Mouse (Mus musculus): ENCODE measurements around the gene Krtap5-2. TPM values are rescaled to one million over a fixed set of nuclear protein-coding genes. Genes with fewer than 3 reads are reported as not detected.
"Not testable (repeated sequence)": the region's sequence is repeated elsewhere in the genome, so short reads cannot be mapped to it uniquely, and the experiment has no call there.

Krtap5-2 gene
- total RNA-seq (2022): not detected

DNA sequence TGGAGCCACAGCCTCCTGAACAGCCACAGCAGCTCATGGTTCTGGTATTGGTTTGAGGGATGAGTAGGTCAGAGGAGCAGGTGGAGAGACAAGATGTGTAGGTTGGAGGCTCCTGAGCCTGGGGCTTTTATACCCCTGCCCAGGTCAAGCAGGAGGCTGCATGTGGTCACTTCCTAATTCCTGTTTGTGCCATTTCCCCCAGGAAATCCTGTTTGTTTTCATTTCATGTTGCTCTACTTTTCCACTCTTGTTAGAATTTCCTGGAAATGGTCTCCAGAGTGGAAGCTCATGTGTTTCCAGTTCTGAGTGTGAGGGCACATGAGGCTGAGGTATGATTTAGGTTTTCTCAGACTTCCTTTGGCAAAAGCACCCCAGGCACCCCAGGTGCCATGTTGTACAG is at the start of gene Krtap5-2:
TSS of gene Krtap5-2 (minus strand) at position 101 of the 400 bp plus-strand sequence.
- not testable (repeated sequence) for DNase-seq

- no peak for DNase-seq
These were observed 48.7 kb upstream of the Krtap5-2 start for GRCm38 (mm10) chr7:142224518-142224917.

- DNase-seq: not testable (repeated sequence)
These were observed 36.3 kb upstream of the Krtap5-2 start for GRCm38 (mm10) chr7:142212136-142212535.

- DNase-seq: no peak
These were observed 35.8 kb upstream of the Krtap5-2 start, which contains the start of gene Gm7579 for GRCm38 (mm10) chr7:142211559-142211958. Gm7579 (plus strand) TSS chr7:142211859.

GRCm38 (mm10) chr7:142206891-142207290 is 31.1 kb upstream of the Krtap5-2 start:
- DNase-seq: not testable (repeated sequence)

GRCm38 (mm10) chr7:142205488-142205887 is 29.7 kb upstream of the Krtap5-2 start:
- DNase-seq: no peak

- DNase-seq: no peak
These were observed 25.3 kb upstream of the Krtap5-2 start, which contains the start of gene Krtap5-3 for GRCm38 (mm10) chr7:142201064-142201463. Krtap5-3 (plus strand) TSS chr7:142201364.

GRCm38 (mm10) chr7:142198748-142199147 is 22.9 kb upstream of the Krtap5-2 start:
- DNase-seq: no peak

GRCm38 (mm10) chr7:142190289-142190688 is 14.5 kb upstream of the Krtap5-2 start, which contains the start of gene Gm10153:
Gm10153 (minus strand) TSS chr7:142190389.
- no peak for DNase-seq

- no peak for DNase-seq
These were observed 12.4 kb upstream of the Krtap5-2 start for GRCm38 (mm10) chr7:142188156-142188555.

DNA sequence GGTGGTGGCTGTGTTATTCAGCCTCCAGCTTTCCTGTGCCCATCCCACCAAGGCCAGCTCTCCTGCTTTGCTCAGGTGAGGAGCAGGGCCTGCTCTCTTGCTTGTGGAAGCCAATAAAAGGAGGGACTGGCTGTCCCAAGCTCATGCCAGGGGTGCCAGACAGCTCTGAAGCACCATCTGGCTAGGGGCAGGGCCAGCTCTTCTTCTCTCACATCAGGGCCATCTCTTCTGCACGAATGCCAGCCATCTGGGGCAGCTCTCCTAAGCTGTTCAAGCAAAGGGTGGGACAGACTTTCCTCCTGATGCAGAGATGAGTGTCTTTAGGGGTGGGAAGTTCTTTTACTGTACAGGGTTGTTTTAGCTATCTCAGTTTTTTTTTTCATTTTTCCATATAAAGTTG is 5.2 kb upstream of the Krtap5-2 start:
- no peak for DNase-seq

DNA sequence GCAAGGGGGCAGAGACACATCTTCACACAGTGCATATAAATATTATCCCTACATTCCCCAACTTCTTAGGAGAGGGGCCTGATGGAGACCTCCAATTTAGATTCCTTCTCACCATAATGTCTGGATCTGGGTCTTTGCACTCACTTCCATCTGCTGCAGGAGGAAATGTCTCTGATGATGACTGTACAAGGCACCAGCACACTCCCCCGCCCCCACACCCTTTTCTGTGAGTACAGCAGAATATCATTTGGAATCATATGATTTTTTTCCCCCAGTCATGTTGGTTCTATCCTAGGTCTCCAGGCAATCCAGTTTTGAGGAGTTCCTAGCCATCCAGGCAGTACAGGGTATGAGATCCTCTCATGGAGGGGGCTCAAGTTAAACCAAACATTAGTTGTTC is 2.9 kb upstream of the Krtap5-2 start:
- no peak for DNase-seq

DNA sequence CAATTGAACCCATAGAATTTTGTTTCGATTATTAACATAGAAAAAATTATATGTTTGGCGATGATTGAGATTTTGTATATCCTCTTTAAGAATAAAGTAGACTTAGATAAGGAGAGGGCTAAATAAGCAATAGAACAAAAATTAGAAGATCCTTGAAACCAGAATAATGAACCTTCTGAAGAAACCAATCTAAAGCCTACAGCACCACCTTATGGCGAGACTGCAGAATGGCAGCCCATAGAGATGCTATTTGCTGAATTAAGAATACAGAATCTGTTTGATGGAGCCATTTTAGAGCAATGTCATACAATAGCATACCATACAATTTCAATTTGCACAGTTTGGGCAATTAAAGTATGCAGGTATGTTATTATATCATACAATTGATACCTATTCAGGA is 6.0 kb downstream of the Krtap5-2 start:
- no peak for DNase-seq

GRCm38 (mm10) chr7:142165639-142166038 is 10.2 kb downstream of the Krtap5-2 start, which contains the start of gene Gm4553:
Gm4553 (minus strand) TSS chr7:142165739.
- not testable (repeated sequence) for DNase-seq

DNA sequence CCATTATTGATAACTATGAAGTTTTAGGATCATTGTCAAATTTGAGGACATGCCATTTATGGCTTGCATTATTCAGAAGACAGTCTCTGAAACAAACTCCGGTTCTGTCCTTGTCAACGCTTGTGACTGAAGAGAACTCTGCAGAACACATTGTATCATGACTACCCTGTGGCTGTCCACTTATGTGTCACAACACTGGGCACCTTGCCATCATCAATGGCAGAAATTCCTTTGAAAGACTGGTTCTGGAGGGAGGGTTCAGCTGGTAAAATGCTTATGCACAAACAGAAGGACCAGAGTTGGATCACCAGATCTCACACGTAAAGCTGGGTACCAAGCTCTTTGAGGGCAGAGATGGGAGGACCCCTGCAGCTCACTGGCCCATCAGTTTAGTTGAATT is 16.4 kb downstream of the Krtap5-2 start:
- DNase-seq: no peak

- DNase-seq: not testable (repeated sequence)
These were observed 18.8 kb downstream of the Krtap5-2 start, which contains the start of gene Gm29735 for GRCm38 (mm10) chr7:142157013-142157412. Gm29735 (minus strand) TSS chr7:142157113.

DNA sequence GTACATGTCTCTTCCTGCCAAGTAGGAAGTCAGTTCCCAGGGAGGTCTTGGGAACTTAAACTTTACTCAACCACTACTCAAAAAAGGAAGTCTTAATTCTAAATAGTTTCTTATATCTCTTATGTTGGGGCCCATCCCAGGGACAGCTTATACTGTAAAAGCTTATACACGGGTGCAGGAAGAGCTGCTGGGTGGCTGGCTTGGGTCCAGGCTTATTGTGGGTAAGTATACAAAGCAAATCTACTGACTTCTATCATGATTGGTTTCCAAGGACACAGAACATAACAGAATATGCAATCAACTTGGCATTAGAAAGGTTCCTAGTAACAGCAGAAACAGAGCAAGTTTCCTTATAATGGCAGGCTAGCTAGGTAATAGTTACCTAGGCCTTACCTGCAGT is 20.5 kb downstream of the Krtap5-2 start:
- no peak for DNase-seq

DNA sequence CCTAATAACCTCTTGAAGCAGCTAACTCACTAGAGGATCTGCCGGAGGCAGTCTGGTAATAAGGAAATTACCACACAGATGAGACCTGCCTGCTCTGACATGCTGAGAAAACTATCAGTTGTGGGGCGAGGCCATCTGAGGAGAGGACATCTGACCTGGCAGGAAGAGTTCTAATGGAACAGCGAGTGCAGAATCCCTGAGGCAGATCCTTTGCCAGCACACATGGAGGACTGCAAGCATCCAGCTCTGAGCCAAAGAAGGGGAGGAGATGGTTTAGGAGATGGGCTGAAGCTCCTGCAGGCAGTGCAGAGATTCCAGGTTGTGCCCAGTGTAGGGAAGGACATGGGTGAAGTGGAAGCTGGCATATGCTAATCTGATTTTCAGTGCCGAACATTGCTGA is 23.6 kb downstream of the Krtap5-2 start:
- no peak for DNase-seq

GRCm38 (mm10) chr7:142148633-142149032 is 27.2 kb downstream of the Krtap5-2 start:
- no peak for DNase-seq

DNA sequence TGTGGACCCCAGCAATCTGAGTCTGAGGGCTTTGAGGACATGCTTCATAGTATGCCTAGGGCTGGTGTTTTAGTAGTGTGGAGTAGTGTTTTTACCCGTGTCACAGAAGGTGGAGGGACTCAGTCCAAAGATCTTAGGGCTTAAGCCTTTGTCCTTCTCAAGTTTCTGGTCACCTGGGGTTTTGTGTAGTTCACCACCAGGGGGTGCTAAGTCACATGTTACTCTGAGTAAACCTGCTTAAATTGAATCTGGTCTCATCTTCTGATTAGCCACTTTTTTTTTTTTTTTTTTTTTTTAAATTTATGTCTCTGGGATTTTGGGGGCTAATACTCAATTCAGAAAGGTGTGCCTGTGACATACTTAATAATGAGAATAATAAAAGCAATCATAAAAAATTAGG is 29.8 kb downstream of the Krtap5-2 start:
- peak; percentile 5 for DNase-seq

DNA sequence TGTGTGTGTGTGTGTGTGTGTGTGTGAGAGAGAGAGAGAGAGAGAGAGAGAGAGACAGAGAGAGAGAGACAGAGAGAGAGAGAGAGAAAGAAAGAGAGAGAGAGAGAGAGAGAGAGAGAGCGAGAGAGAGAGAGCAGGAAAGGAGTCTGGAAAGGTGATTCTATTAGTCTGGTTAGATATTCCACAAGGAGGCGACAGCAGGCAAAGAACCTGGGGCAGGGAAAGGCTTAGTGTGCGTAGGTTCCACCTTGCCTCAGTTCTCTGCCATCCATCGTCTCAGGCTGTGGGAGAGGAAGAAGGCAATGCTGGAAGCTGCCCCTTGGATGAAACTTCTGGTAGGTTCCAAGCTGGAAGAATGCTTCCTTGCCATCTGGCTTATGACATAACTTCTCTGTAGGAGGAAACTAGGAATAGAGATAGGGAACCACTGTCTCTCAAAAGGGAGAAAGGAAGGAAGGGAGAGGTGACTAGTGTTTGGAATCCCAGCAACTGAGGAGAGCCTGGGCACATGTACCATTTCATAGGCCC is 30.3 kb downstream of the Krtap5-2 start:
- no peak for DNase-seq

DNA sequence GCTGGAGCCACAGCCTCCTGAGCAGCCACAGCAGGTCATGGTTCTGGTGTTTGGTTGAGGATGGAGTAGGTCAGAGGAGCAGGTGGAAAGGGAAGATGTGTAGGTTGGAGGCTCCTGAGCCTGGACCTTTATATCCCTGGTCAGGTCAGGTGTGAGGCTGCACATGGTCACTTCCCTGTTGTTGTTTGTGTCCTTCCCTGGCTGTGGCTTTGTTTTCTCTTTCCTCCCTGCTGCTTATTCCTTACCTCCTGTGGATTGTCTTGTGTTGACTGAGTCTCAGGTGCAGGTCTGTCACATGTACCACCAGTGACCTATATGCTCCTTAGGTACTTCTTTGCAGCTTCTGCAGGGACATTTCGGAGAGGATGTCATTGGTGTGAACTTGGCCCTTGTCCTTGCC is 31.3 kb downstream of the Krtap5-2 start, which contains the start of gene Gm45337:
TSS of gene Gm45337 (minus strand) at position 101 of the 400 bp plus-strand sequence.
- DNase-seq: no peak

DNA sequence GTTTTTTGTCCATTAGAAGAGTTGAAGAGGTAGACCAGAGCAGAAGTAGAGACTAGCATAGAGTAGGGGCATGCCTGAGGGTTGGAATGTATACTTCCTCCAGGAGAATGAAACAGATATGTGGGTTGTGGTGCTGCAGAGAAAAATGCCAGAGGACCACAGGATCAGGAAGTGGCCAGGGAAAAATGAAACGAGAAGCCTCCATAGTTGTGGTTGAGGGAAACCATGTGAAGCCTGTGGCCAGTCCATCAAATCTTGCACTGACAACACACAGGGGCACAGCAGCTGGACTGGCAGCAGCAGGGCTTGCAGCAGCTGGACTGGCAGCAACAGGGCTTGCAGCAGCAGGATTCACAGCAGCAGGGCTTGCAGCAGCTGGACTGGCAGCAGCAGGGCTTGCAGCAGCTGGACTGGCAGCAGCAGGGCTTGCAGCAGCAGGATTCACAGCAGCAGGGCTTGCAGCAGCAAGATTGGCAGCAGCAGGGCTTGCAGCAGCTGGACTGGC is 32.2 kb downstream of the Krtap5-2 start:
- not testable (repeated sequence) for DNase-seq

DNA sequence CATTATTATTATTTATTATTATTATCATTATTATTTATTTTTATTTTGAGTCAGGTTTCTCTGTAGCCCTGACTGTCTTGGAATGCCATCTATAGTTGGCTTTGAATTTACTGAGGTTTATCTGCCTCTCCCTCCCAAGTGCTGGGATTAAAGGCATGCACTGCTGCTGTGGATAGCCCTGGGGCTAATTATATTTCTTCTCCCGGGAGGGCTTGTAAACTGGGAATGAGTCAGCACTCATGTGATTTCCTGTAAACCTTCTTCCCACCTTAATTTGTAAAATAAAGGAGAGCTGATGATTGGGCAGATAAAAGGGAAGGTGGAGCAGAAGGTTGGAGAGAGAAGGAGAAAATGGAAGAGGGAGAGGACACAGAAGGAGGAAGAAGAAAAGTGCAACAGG is 35.1 kb downstream of the Krtap5-2 start:
- no peak for DNase-seq

All from adrenal gland, adult 8-10 months (tissue).